Mouse (Mus musculus) embryo, embryonic 9.5 days (tissue): ENCODE data around the gene Cep112.

ENCODE experiments used
- DNase-seq: peaks from one replicate; pipeline ENCODE4 v3.0.0-alpha.2; 2017; ENCODE audit errors: extremely low spot score

Cep112 gene

GRCm38 (mm10) chr11:108447148-108447547 is 22.2 kb downstream of the Cep112 start:
- peak; percentile 20 for DNase-seq

GRCm38 (mm10) chr11:108449811-108450210 is 24.8 kb downstream of the Cep112 start:
- peak; percentile 69 for DNase-seq

GRCm38 (mm10) chr11:108459599-108459998 is 34.6 kb downstream of the Cep112 start:
- DNase-seq = no peak

- no peak for DNase-seq
Measured at GRCm38 (mm10) chr11:108464138-108464537, 39.1 kb downstream of the Cep112 start.

GRCm38 (mm10) chr11:108464715-108465301 is 39.8 kb downstream of the Cep112 start:
- no peak for DNase-seq

GRCm38 (mm10) chr11:108475738-108476137 is 50.7 kb downstream of the Cep112 start:
- no peak for DNase-seq

DNA sequence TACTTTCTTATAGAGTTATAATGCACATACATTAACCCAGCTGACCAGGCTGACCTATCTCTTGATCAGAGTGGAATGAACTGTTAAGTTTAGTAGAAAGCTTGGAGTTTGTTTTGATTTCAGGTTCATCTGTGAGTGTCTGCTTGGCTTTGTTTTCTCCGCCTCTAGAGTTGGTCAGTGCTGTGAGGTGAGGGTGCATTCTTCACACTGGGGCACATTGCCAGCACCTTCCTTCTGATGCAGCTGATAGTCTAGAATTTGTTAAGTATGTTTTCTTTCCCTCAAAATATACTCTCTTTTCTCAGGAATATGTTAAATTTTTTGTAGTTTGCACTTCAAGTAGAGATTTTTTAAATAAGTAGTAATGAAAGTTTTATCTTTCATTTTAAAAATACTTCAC is 51.2 kb downstream of the Cep112 start:
- no peak for DNase-seq

DNA sequence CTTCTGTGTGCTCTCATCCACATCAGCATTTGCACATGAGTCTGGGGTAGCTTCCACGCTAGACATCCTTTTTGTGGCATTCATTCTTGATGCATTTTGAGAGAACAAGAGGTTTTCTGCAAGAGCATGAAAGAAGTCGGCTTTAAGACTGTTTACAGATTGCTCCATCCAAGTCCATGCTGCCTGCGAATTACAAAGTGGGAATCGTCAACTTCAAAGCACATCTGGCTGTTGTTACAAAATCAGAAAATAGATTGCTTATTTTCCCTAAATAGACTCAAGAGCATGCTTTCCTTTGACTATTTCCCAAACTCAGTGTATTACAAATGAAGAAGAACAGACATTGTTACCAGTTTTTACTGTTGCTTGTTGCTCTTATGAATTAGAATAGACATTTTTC is 59.0 kb downstream of the Cep112 start:
- no peak for DNase-seq

GRCm38 (mm10) chr11:108488256-108488655 is 63.3 kb downstream of the Cep112 start:
- DNase-seq = no peak

DNA sequence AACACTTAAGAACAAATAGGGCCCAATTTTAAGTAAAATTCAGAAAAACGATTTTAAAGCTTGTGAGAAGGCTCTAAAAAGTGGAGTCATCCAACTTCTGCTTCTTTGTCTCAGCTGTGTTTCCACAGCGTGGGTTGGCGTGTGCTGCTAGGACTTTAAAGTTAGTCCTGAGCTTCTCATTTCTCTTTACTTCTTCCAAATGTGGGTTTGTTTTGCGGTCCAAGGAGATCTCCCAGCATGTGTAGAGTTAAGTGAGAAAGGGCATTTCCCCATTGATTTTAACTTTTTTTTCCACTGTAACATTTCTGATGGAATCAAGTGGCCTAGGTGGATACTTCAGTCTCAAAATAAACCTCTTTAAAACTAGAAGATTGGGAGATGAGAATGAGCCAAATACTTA is 64.9 kb downstream of the Cep112 start:
- DNase-seq = no peak

GRCm38 (mm10) chr11:108508190-108508589 is 83.2 kb downstream of the Cep112 start:
- no peak for DNase-seq

DNA sequence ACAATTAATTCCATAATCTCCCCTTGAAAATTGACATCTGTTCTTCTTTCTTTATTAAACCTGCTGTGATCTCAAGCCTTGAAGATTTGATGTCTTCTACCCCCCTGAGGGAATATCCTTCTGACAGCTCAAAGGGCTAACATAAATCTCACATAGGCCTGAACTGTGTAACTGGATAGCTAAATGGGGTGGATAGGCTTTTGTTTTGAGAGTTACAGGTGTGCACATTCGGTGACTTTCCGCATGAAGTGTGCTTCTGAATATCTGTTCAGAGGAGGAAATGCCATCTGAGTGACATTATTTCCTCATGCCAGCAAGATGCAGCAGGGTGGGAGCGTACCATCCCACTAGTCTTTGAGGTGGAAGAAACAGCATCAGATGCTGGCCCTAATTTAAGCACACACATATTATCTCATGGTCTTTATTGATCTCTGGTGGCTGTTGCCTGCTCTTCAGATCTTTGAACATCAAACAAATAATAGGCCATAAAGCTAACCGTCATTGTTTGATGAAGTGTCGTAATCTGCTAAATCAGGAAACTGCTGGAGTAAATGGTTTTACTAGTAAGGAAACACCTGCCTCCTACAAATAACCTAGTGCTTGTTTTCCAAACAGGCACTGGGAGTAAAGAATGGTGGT is 102.9 kb downstream of the Cep112 start:
- no peak for DNase-seq

GRCm38 (mm10) chr11:108532901-108533300 is 107.9 kb downstream of the Cep112 start:
- DNase-seq = no peak

- DNase-seq = no peak
Measured at GRCm38 (mm10) chr11:108534014-108534413, 109.0 kb downstream of the Cep112 start.

- DNase-seq = peak; percentile 45
Measured at GRCm38 (mm10) chr11:108552997-108553622, 128.1 kb downstream of the Cep112 start.

DNA sequence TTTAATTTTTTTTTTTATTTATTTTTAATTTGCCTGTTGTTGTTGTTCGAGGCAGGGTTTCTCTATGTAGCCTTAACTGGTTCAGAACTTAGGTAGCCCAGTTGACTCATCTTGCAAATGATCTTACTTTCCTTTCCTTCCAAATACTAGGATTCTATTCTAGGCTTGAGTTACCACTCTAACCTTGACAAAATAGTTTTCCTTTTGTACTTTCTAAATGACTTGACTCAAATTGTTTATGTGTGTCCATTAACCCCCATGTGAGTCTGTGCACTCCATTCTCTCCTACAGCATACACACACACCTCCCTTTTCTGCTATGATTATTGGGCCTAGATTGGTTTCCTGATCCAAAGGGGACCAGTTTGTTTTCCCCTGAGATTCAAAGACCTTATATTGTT is 128.9 kb downstream of the Cep112 start:
- no peak for DNase-seq

GRCm38 (mm10) chr11:108558544-108558943 is 133.6 kb downstream of the Cep112 start:
- no peak for DNase-seq

GRCm38 (mm10) chr11:108559506-108559905 is 134.5 kb downstream of the Cep112 start:
- no peak for DNase-seq

DNA sequence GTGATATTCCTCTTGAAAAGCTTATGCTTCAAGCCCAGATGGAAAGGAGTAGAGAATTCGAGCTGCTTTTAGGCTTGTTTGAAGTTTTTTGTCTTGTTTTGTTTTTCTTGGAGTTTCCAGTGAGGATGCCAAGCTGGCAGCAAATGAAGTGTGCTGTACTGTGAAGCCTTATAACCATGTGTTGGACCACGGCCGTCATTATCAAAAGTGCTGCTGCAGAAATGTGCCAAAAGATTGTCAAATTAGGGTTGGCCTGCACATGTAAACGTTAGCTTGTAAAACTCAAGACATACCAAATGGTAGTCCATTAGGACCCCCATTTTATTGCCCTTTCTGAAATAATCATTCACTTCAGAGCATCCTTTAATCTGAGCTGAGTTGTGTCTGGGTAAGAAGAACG is 137.1 kb downstream of the Cep112 start:
- DNase-seq = no peak

DNA sequence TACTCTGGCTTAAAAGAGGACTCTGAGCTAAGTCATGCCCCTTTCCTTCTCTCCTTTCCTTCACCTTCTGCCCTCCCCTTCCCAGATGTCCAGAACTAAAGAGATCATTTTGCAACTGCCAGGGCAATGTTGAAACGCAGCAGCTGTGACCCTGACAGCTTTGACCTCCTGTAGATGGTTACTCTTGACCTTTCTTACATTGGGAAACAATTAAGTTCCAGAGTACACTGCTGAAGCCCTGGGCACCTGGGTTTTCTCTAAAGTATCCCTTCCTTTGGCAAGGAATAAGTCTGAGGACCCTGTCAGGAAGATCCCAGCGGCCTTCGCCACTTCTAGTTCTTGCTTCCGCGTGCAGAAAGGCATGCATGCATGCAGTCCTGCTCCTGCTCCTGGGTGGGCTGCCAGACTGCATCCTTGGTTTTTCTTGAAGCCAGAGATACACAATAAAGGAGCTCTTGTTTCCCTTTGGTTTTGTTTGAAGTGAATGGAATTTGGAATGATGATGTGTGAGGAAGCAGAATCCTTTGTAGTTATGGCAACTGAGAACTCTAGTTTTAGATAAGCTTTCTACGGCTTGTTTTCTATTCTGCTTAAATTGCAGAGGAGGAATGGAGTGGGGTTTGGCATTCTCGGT is 161.7 kb downstream of the Cep112 start:
- DNase-seq = peak; percentile 56

GRCm38 (mm10) chr11:108593207-108593958 is 168.4 kb downstream of the Cep112 start:
- DNase-seq = no peak

DNA sequence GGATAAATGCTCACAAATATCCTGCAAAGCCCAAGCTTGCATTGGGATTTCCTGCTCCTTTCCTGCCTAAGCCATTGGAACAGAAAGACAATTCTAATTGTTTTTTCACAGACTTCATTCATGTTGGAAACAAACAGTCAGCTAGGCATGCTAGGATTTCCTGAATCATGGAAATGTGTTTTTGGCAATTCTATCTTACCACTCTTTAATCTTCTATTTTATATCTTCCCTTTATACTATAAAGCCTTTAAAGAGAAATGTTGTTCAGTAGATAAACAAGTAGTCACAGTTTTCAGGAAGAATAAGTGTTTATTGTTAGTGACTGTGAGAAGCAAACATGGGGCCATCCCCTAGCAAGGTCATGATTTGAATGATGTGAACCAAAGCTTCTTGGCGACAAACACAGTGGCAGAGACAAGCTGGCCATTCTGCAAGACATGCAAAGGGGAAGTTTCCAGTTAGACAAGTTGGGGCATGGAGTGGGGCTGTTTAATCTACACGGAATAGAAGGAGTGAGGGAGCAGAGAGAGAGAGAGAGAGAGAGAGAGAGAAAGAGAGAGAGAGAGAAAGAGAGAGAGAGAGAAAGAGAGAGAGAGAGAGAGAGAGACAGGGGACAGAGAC is 169.1 kb downstream of the Cep112 start:
- DNase-seq = no peak
